Mouse (Mus musculus): ENCODE measurements around the gene Cpb2. TPM values are rescaled to one million over a fixed set of nuclear protein-coding genes. Genes with fewer than 3 reads are reported as not detected.

The Cpb2 gene
- 9.9 and 12.2 TPM in 2 replicates for polyA plus RNA-seq (2015; fragmentation: Nextera tagmentation; extraction: Ambion mirVana)

DNA sequence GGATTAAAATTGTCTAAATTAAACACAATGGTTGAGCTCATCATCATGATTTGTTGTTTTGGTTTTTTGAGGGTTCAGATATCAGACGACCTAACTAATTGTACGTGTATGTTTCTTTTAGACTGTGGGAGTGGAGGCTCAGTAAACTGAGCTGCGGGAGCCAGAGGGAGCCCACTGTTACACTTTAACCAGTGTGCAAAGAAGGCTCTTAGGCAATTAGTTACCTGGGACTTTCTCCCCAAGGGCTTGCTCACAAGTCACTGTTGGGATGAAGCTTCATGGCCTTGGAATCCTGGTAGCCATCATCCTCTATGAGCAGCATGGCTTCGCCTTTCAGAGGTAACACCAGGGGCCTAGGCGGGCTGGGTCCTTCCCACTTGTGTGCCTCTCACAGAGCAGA lies at the start of gene Cpb2:
Gene Cpb2 (plus strand): TSS at position 201 of the 400 bp plus-strand sequence.

DNA sequence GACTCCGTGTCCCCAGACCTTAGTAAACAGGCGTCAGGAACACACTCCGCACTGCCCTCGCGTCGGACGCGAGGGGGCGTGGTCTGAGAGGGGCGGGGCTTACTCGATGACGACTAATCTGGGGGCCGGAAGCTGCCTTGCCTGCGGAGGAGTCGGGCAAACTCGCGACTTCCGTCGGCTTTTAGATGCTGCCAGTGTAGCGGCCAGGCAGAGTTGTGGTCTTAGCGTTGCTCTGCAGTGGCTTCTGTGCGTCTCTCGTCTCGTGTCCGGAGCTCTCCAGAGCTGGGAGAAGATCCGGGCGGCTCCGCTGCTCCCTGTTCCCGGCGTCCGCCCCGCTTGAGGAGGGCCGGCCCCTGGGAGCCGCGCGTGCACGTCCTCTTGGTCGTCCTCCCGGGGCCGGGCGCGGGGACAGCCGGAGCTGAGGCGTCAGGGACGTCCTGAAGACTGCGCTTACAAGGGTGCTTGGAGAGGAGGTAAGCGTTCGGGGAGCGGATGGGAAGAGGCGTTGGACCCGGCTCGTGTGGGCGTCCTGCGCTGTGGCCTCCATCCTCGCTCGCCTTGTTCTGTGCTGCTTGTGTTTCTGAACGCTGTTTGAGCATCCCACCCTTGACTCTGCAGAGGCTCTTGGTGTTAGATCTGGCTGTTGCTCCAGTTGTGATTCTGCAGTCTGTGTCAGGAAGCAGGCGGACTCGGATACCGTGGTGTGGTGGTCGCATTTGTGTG lies 42.3 kb downstream of the Cpb2 start, which contains the start of gene Zc3h13:
Gene Zc3h13 (plus strand): TSS at position 181 of the 723 bp plus-strand sequence.

Small RNAs within 50 kb of the gene (microRNA-seq; reads per million reads assigned to microRNA genes)
- not detected for gene Gm44482 (ENCODE audit: borderline replicate concordance, insufficient number of aligned reads)

Other genes starting within 250 kb of the Cpb2 start
- gene Rubcnl, start 226.3 kb upstream of the Cpb2 start, polyA plus RNA-seq (2015; fragmentation: Nextera tagmentation; extraction: Ambion mirVana): 0.11 and 0.81 TPM in 2 replicates
- not detected in 2 replicates for gene Lrrc63, start 111.4 kb upstream of the Cpb2 start, polyA plus RNA-seq (2015; fragmentation: Nextera tagmentation; extraction: Ambion mirVana)
- gene Lcp1, start 111.2 kb upstream of the Cpb2 start, polyA plus RNA-seq (2015; fragmentation: Nextera tagmentation; extraction: Ambion mirVana): 18.4 and 18.9 TPM in 2 replicates
- 16.7 and 20.6 TPM in 2 replicates for gene Zc3h13, start 42.1 kb downstream of the Cpb2 start, polyA plus RNA-seq (2015; fragmentation: Nextera tagmentation; extraction: Ambion mirVana)
- gene Siah3, start 213.7 kb downstream of the Cpb2 start, polyA plus RNA-seq (2015; fragmentation: Nextera tagmentation; extraction: Ambion mirVana): 0.13 and 0.15 TPM in 2 replicates